Mouse (Mus musculus) gonadal fat pad, adult 2 months (tissue): ENCODE measurements around the gene Ceacam20. TPM values are rescaled to one million over a fixed set of nuclear protein-coding genes. Genes with fewer than 3 reads are reported as not detected.
"Not testable (repeated sequence)": the region's sequence is repeated elsewhere in the genome, so short reads cannot be mapped to it uniquely, and the experiment has no call there.

Experiments
- DNase-seq: peaks from one replicate; pipeline ENCODE4 v3.0.0-alpha.2; 2012; ENCODE audit warnings: low read depth
- polyA plus RNA-seq: library from polyadenylated mRNA; depleted of rRNA; stranded (reverse); fragments of >200 nt; gene quantifications from 2 replicates; pipeline ENCODE4 v1.2.3, GENCODE M21; 2012; rRNA removed

Ceacam20 gene
- polyA plus RNA-seq, result 0.09 and 0.15 TPM in 2 replicates

GRCm38 (mm10) chr7:19964985-19965579 is at the start of gene Ceacam20:
TSS of gene Ceacam20 (plus strand) at chr7:19965412.
- DNase-seq, result no peak

DNA sequence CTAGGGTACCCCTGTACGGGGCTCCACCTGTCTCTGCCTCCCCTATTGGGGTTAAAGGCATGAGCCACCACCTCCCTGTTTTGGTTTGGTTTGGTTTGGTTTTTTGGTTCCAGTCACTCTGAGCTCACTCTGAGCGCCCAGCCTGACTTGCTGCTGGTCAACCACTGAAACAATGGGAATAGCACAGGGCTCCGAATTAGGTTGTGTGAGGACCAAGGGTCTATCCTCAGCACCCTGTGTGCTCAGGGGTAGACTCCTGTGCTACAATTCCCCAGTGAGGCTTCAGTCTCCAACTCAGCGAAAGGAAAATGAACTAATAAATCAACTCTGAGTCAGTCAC is 45.1 kb upstream of the Ceacam20 start:
- no peak for DNase-seq

GRCm38 (mm10) chr7:19920506-19921261 is 44.5 kb upstream of the Ceacam20 start, which contains the start of gene Pvr:
TSS of gene Pvr (minus strand) at chr7:19921160.
- no peak for DNase-seq

GRCm38 (mm10) chr7:19923354-19923753 is 41.9 kb upstream of the Ceacam20 start:
- DNase-seq, result no peak

- no peak for DNase-seq
Observed at GRCm38 (mm10) chr7:19923797-19924196, 41.4 kb upstream of the Ceacam20 start.

DNA sequence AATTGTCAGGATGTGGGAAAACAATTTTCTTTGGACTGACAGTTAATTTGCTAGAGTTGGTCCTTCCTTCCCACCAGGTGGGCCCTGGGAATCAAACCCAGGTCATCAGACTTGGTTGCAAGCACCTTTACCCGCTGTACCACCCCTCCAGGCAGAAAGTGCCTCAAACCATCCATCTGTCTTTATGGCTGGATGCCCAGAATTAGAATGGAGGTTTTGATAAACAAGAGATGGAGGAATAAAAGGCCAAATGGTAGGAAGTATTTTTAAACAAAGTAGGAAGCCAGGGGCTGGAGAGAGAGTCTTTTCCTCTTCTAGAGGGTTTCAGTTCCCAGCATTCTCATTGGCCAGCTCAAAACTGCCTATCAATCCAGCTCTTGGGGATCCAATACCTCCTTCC is 39.8 kb upstream of the Ceacam20 start:
- no peak for DNase-seq

DNA sequence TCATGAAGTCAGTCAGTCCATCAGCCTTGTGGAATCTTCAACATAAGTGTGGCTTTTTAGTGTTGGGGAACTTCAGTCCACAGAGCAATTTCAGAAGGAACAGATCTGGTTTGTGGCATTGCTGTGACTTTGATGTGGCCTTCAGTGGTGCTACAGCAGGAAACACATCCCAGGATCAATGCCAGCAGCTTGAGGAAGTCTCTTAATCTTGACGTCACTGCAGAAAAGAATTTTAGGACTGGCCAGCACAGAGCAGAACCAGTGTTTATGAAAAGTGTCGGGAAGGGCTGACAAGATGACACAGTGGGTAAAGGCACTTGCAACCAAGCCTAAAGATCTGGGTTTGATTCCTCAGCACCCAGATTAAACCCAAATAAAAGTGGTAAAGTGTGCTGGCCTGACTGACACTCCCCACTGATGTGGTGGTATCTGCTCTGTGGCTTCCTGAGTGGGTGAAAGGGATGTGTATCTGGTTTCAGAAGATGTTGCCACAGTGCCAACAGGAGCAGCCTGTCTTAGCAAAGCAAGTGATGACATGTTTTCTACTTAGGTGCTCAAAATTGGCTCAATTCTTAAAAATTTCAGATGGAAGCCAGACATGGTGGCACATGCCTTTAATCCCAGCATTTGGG is 38.2 kb upstream of the Ceacam20 start:
- DNase-seq, result no peak

- no peak for DNase-seq
Observed at GRCm38 (mm10) chr7:19928486-19928885, 36.7 kb upstream of the Ceacam20 start.

GRCm38 (mm10) chr7:19930481-19930880 is 34.7 kb upstream of the Ceacam20 start:
- DNase-seq, result not testable (repeated sequence)

DNA sequence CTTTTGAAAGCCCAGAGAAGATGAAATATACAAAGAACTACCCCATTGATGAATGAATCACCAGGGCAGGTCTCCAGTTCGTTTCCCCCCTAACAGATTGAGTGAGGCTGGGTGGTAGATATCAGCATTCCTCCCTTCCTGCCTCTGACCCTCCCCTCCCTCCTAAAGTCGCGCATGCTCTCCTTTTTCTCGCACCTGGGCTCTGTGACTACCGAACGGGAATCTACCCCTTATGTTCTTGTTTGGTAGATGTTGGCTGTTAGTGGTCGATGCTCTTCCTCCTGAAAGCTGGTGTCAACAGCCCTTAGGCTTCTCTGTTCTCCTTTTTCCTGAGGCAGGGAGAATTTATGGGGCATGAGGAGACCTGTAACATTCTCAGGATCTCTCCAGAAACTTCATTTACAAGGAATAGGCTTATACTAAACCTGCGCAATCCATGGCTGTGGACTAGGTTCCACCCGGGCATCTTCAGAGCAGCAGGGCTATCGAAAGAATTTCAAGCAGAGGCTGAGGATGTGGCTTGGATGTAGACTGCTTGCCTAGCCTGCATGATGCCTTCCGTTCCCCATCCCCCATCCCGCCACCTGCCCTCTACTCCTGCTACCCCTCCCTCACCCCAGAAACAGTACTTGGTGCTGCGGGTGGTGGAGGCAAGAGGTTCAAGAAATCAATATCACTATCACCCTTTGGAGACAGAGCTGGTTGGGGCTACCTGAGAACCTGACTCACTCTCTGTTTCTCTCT is 32.9 kb upstream of the Ceacam20 start:
- no peak for DNase-seq

GRCm38 (mm10) chr7:19932877-19933809 is 32.1 kb upstream of the Ceacam20 start:
- DNase-seq, result no peak

DNA sequence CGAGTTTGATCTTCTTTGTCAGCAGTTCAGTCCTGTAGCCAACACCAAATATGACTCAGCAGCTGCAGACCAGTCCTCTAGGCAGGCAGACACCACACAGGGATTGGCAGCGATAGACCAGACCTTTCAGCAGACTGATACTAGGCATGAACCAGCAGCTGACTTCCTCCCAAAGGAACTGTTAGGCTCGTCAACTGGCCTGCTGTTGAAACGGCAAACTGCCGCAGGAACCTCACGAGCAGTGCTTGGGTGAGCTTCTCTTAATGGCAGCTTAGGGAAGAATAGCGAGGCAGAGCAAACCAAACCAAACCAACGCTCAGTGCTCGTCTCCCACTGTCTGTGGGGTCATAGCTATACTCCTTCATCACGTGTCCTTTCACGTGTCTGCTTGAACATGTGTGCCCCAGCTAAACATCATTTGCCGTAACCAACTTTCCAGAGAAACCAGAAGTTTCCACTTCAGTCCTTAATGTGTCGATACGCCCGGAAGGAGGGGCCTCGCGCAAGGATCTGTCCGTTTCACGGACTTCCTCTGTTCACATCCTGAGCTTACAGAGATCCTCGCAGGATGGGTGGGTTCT is 30.0 kb upstream of the Ceacam20 start:
- DNase-seq, result no peak

GRCm38 (mm10) chr7:19935961-19936360 is 29.3 kb upstream of the Ceacam20 start:
- DNase-seq, result no peak

GRCm38 (mm10) chr7:19937229-19937821 is 27.9 kb upstream of the Ceacam20 start:
- no peak for DNase-seq

GRCm38 (mm10) chr7:19939555-19940235 is 25.5 kb upstream of the Ceacam20 start:
- no peak for DNase-seq

- no peak for DNase-seq
Observed at GRCm38 (mm10) chr7:19940256-19940655, 25.0 kb upstream of the Ceacam20 start.

DNA sequence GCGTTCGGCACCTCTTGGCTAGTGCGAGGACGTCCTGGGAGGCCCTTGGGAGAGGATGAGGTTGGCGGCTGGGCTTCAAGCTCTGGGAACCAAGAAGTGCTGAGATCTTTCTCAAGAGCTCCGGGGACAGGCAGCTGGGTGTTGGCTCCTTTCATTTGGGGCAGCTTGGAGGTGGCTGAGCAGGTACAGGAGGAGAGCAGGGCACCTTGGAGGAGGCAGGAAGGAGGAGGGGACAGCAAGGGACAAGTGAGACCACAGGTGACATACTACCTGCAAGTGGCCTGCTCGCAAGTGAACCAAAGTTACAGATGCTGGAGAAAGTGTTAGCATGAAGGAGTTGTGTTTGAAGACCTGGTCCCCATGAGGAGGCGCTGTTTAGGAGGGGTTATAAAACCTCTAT is 20.5 kb upstream of the Ceacam20 start:
- DNase-seq, result no peak

GRCm38 (mm10) chr7:19945201-19945600 is 20.0 kb upstream of the Ceacam20 start:
- no peak for DNase-seq

DNA sequence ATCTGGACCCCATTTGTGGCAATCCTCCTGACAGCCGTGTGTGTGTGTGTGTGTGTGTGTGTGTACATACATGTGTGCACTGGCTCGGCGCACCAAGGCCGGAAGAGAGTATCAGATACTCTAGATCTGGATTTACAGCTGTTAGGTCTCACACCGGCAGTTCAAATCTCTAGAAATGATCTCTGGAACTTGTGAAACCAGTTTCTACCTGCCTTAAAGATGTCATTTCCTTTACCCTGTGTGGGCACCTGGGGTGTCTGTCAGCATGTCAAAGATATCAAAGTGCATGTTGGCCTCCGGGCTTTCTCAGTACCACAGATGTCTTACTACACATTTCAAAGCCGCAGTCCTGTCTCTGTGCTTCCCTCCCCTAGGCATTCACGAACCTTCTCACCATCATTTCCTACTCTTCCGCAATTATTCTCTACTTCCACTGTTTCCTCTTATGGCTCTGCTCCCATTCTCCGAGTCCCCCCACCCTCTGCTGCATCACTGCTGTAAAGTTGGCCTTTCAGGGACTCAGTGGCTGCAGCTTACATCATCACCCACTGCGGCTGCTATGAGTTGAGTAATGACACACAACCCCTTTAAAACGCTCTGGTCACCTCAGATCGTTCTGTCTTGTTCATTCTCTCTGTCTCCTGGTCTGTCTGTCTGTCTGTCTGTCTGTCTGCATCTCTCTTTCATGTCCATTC is 19.2 kb upstream of the Ceacam20 start:
- DNase-seq, result no peak
